16 mouse cellular contexts compared by ENCODE assay signal in genomic region chr13:95196106-95196705, GRCm38 (mm10). TPM values are rescaled to one million over a fixed set of nuclear protein-coding genes. Genes with fewer than 3 reads are reported as not detected.
DNase-seq lines count a peak whose midpoint lies in the region; ATAC-seq lines count a peak whose summit lies in the region.
"Had no signal": no experiment of that assay in that cellular context is flagged by ENCODE, and none has a peak within 500 bp of the region (broad histone marks: within the 10 kb centered on the region; RNA-seq: fewer than 3 reads in every experiment).

No protein-coding gene starts in this region.

- 0 out of 2 replicates have a peak, but pooled peaks have one; percentile 55 for ATAC-seq in forebrain, embryonic 15.5 days (replicated peaks)
- ATAC-seq: inflammation-experienced regulatory T-cells, adult 6 months had no signal

- 52% methylated on average over 7 of the region's 7 CpGs for WGBS in forebrain, embryonic 15.5 days
- WGBS in forebrain, embryonic 10.5 days: 84% methylated on average over 7 of the region's 7 CpGs

- no peaks in the 10 kb centered on the region for H3K27me3 ChIP-seq in forebrain, embryonic 15.5 days
- no peaks in the 10 kb centered on the region for H3K27me3 ChIP-seq in forebrain, embryonic 10.5 days (ENCODE audit: poor library complexity, severe bottlenecking)
- H3K27me3 ChIP-seq: limb, embryonic 15.5 days had no signal

- H3K4me1 ChIP-seq in forebrain, embryonic 15.5 days: 0 out of 2 replicates have a peak, but pooled peaks cover 2% of the 10 kb centered on the region
- peaks cover 9% of the 10 kb centered on the region; the same call in 1 of the 2 replicates for H3K4me1 ChIP-seq in forebrain, embryonic 10.5 days
- H3K4me1 ChIP-seq: limb, embryonic 15.5 days had no signal

- H3K27ac ChIP-seq in forebrain, embryonic 15.5 days (replicated peaks): 0 out of 2 replicates have a peak overlapping the region, but pooled peaks have one; percentile 37
- H3K27ac ChIP-seq in forebrain, embryonic 10.5 days: no peak overlapping the region
- H3K27ac ChIP-seq: limb, embryonic 15.5 days had no signal

- H3K4me2 ChIP-seq in forebrain, embryonic 15.5 days (replicated peaks): no peak overlapping the region
- H3K4me2 ChIP-seq: limb, embryonic 15.5 days had no signal

- H3K9me3 ChIP-seq in forebrain, embryonic 15.5 days: no peaks in the 10 kb centered on the region
- no peaks in the 10 kb centered on the region for H3K9me3 ChIP-seq in forebrain, embryonic 10.5 days
- H3K9me3 ChIP-seq: limb, embryonic 15.5 days had no signal

- no peak overlapping the region for H3K9ac ChIP-seq in forebrain, embryonic 15.5 days (replicated peaks)
- H3K9ac ChIP-seq: limb, embryonic 15.5 days had no signal

- H3K4me3 ChIP-seq in forebrain, embryonic 15.5 days: no peak overlapping the region
- H3K4me3 ChIP-seq in forebrain, embryonic 10.5 days: no peak overlapping the region
- H3K4me3 ChIP-seq: heart, adult 2 months; limb, embryonic 15.5 days had no signal

- H3K36me3 ChIP-seq in forebrain, embryonic 15.5 days: no peaks in the 10 kb centered on the region
- no peaks in the 10 kb centered on the region for H3K36me3 ChIP-seq in forebrain, embryonic 10.5 days (replicated peaks)
- H3K36me3 ChIP-seq: limb, embryonic 15.5 days had no signal

- DNase-seq in forebrain, embryonic 10.5 days (ENCODE audit: extremely low spot score, low spot score): no peak
- DNase-seq in retina, postnatal 1 day: peak; percentile 14
- no peak for DNase-seq in retina, embryonic 14.5 days (ENCODE audit: low spot score)
- peak; percentile 25 for DNase-seq in mesoderm, embryonic 11.5 days (ENCODE audit: low read depth, low spot score)
- no peak for DNase-seq in adrenal gland, postnatal 36 days
- no peak for DNase-seq in right cerebral cortex, adult 18-20 months
- DNase-seq in left cerebral cortex, adult 18-20 months (ENCODE audit: low spot score in 2 of 2): no peak
- DNase-seq: B cell, adult 2 months; cerebellum, adult 18-20 months; heart, adult 2 months; lung, adult 18-20 months; lung, postnatal 4 days; thymus, postnatal 4 days had no signal

RNA-seq across cellular contexts. Expression of gene Pde8b, which starts 53.9 kb away (rescaled TPM):
- polyA plus RNA-seq in forebrain, embryonic 15.5 days (2015; fragmentation: Nextera tagmentation; extraction: Ambion mirVana): 4.8 and 7.4 TPM in 2 replicates
- polyA plus RNA-seq in forebrain, embryonic 10.5 days (2016; fragmentation: Nextera tagmentation; extraction: Ambion mirVana): 1.4 and 1.5 TPM in 2 replicates
- 100 to 1,000 TPM in 1 of 2 experiments, 10 to 100 TPM in 1; 77.0 to 158 TPM for total RNA-seq in adrenal gland, postnatal 36 days (2021)
- 100 to 1,000 TPM; 137 to 147 TPM for total RNA-seq in left cerebral cortex, adult 18-20 months (2021)

Comparison
In these comparisons a context has a peak if more than half of its experiments do, and no peak if none do; other contexts are left out.
1. DNase-seq: peak in retina, postnatal 1 day (single experiment) and mesoderm, embryonic 11.5 days (single experiment); none in forebrain, embryonic 10.5 days (single experiment), retina, embryonic 14.5 days (single experiment), adrenal gland, postnatal 36 days (0 of 2), right cerebral cortex, adult 18-20 months (single experiment) and left cerebral cortex, adult 18-20 months (0 of 2).